Mouse (Mus musculus) liver, adult 2 months (tissue): Measurements from ENCODE around the gene Kcna1.

Source experiments
- CTCF ChIP-seq: fragments of 200-500 bp; IDR thresholded peaks from 2 replicates; pipeline ENCODE4 v1.5.1; 2011; ENCODE audit warnings: low read depth, low read length, control low read depth
- POLR2A ChIP-seq: fragments of 200-500 bp; IDR thresholded peaks from 2 replicates; pipeline ENCODE4 v1.6.1; 2011; ENCODE audit warnings: low read length, control low read depth; ENCODE audit not compliant: insufficient read depth; ENCODE audit errors: extremely low read depth

GRCm38 (mm10) chr6:126643341-126644055 lies 2.7 kb downstream of the Kcna1 start:
- no peak for TF ChIP-seq POLR2A
- TF ChIP-seq CTCF = no peak
